Mouse (Mus musculus): ENCODE measurements around the gene Ets2.

GRCm38 (mm10) chr16:95718119-95718518 lies 16.2 kb downstream of the Ets2 start:
- TF ChIP-seq MAFK (IDR thresholded peaks at IDR 0.05; ENCODE audit: insufficient read depth, low read depth, low read length), result no peak
- TF ChIP-seq ZNF384 (IDR thresholded peaks at IDR 0.05; ENCODE audit: low read depth, low read length), result no peak
- no peak for TF ChIP-seq CHD2 (IDR thresholded peaks at IDR 0.05; ENCODE audit: low read depth, low read length)

Measured in ES-E14 (cell line).